Mouse (Mus musculus) liver, adult 2 months (tissue): ENCODE data around the gene Twist2.

Source experiments
- CTCF ChIP-seq: fragments of 200-500 bp; IDR thresholded peaks from 2 replicates; pipeline ENCODE4 v1.5.1; 2011; ENCODE audit warnings: low read depth, low read length, control low read depth
- POLR2A ChIP-seq: fragments of 200-500 bp; IDR thresholded peaks from 2 replicates; pipeline ENCODE4 v1.6.1; 2011; ENCODE audit warnings: low read length, control low read depth; ENCODE audit not compliant: insufficient read depth; ENCODE audit errors: extremely low read depth

GRCm38 (mm10) chr1:91858101-91858790 is 57.0 kb downstream of the Twist2 start:
- TF ChIP-seq CTCF (no peak), POLR2A (no peak)
